Mouse (Mus musculus) layer of hippocampus, adult 6 months (tissue): ENCODE data around the gene Lat. TPM values are rescaled to one million over a fixed set of nuclear protein-coding genes. Genes with fewer than 3 reads are reported as not detected.

Experiments
- long read RNA-seq, 2 experiments: library from polyadenylated mRNA; unstranded; transcript quantifications; one replicate each; pipeline ENCODE4 v2.0.0; 2019 to 2020
- microRNA-seq: library from miRNA; unstranded; fragments of <30 nt; microRNA quantifications from one replicate; pipeline ENCODE4 v1.2.0, GENCODE M21; 2020
- polyA plus RNA-seq: library from polyadenylated mRNA; unstranded; fragments of <200 nt; fragmentation: Nextera tagmentation; gene quantifications from 2 replicates; pipeline ENCODE4 v1.2.3, GENCODE M21; 2021

The Lat gene
- polyA plus RNA-seq: 0.11 TPM in 1 of 2 replicates, not detected in the other
- long read RNA-seq, experiment 1: 0 reads
- long read RNA-seq, experiment 2: 0 reads

GRCm38 (mm10) chr7:126369393-126369792 lies at the start of gene Lat:
Gene Lat, minus strand, starts transcription at chr7:126369570.

GRCm38 (mm10) chr7:126414725-126415124 lies 45.4 kb upstream of the Lat start, which contains the start of gene Cd19:
Gene Cd19, minus strand, starts transcription at chr7:126414889.

GRCm38 (mm10) chr7:126396298-126397119 lies 27.1 kb upstream of the Lat start, which contains the start of gene Nfatc2ip:
Gene Nfatc2ip, minus strand, starts transcription at chr7:126396737.

GRCm38 (mm10) chr7:126377278-126378158 lies 8.1 kb upstream of the Lat start, which contains the start of gene Spns1:
Gene Spns1, minus strand, starts transcription at chr7:126377450.

Small RNA genes lying within 50 kb of the gene (microRNA-seq; reads per million reads assigned to microRNA genes)
- not detected for gene Mir7058

Other genes starting within 250 kb of the Lat start
- 19.3 and 24.7 TPM in 2 replicates for gene Xpo6, start 169.1 kb downstream of the Lat start, polyA plus RNA-seq
- gene Sbk1, start 97.0 kb downstream of the Lat start, polyA plus RNA-seq: 4.8 and 5.6 TPM in 2 replicates
- 61.0 and 66.9 TPM in 2 replicates for gene Spns1, start 7.9 kb upstream of the Lat start, polyA plus RNA-seq
- 0.82 and 1.1 TPM in 2 replicates for gene Nfatc2ip, start 27.2 kb upstream of the Lat start, polyA plus RNA-seq
- not detected in 2 replicates for gene Cd19, start 45.3 kb upstream of the Lat start, polyA plus RNA-seq
- 7.5 and 8.5 TPM in 2 replicates for gene Rabep2, start 59.2 kb upstream of the Lat start, polyA plus RNA-seq
- gene Atp2a1, start 93.5 kb upstream of the Lat start, polyA plus RNA-seq: 0.13 and 0.16 TPM in 2 replicates
- 32.6 and 36.0 TPM in 2 replicates for gene Sh2b1, start 105.9 kb upstream of the Lat start, polyA plus RNA-seq
- 84.1 and 87.2 TPM in 2 replicates for gene Tufm, start 117.8 kb upstream of the Lat start, polyA plus RNA-seq
- gene Atxn2l, start 133.9 kb upstream of the Lat start, polyA plus RNA-seq: 36.7 and 53.5 TPM in 2 replicates
- gene Eif3c, start 196.8 kb upstream of the Lat start, polyA plus RNA-seq: 220 and 222 TPM in 2 replicates
- 0.18 and 0.43 TPM in 2 replicates for gene Apobr, start 215.4 kb upstream of the Lat start, polyA plus RNA-seq
- 14.4 and 15.6 TPM in 2 replicates for gene Cln3, start 216.2 kb upstream of the Lat start, polyA plus RNA-seq
- gene Il27, start 225.4 kb upstream of the Lat start, polyA plus RNA-seq: not detected in 2 replicates